Mouse (Mus musculus) bone marrow, adult 2 months (tissue): ENCODE measurements at regions not wholly inside any gene's neighbourhood (a gene's known extent, or its start where the extent isn't known, plus 50 kb on each side); places are given as distances from the start of the nearest gene placed in this dataset.

Source experiments
- CTCF ChIP-seq: fragments of 200-500 bp; IDR thresholded peaks from 2 replicates; pipeline ENCODE4 v1.5.1; 2011; ENCODE audit warnings: low read length, control low read depth; ENCODE audit not compliant: control insufficient read depth, insufficient read depth
- POLR2A ChIP-seq: fragments of 200-500 bp; IDR thresholded peaks from 2 replicates; pipeline ENCODE4 v1.6.1; 2011; ENCODE audit warnings: low read depth, mild to moderate bottlenecking, control low read depth, low read length, borderline replicate concordance; ENCODE audit not compliant: control insufficient read depth

GRCm38 (mm10) chr1:127062430-127062829 lies 142.4 kb upstream of the Mgat5 start:
- TF ChIP-seq POLR2A = no peak
- TF ChIP-seq CTCF = no peak
